17 mouse cellular contexts compared by ENCODE assay signal in the genomic region with DNA sequence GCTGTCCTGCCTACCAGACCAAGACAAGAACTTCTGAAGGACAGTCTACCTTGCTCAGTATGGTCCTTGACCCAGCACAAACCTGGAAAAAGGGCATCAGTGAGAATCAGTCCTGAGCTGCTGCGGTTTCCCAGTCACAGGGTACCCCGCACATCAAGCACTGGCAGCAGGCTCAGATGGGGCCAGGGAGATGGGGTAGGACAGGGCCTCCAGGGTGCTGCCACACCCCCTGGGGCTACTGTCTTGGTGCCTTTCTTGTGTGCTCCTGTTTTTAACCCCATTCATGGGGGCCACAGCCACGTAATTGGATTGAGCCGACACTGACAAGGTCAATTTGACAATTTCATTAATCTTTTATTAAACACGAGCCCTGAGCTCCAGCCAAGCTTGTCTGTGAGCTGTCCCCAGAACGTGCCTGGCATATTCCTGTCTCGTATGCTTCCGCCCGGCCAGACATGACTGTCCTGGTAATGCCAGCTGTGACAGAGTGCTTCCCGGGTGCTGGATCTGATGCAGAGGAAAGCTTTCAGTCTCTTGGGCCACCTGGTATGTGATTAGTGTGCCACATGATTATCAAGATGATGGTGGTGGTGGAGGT.
DNase-seq lines count a peak whose midpoint lies in the region; ATAC-seq lines count a peak whose summit lies in the region.
"Had no signal": no experiment of that assay in that cellular context is flagged by ENCODE, and none has a peak within 500 bp of the region (broad histone marks: within the 10 kb centered on the region; RNA-seq: fewer than 3 reads in every experiment).

No protein-coding gene starts in this region.

- H3K9me3 ChIP-seq in hindbrain, embryonic 13.5 days, result no peaks in the 10 kb centered on the region
- no peaks in the 10 kb centered on the region for H3K9me3 ChIP-seq in midbrain, embryonic 16.5 days (replicated peaks; ENCODE audit: control insufficient read depth, low read length, poor library complexity, severe bottlenecking)
- H3K9me3 ChIP-seq in heart, embryonic 10.5 days, result no peaks in the 10 kb centered on the region
- H3K9me3 ChIP-seq: embryonic facial prominence, embryonic 15.5 days; heart, embryonic 13.5 days; limb, embryonic 10.5 days; liver, embryonic 12.5 days had no signal

- H3K4me2 ChIP-seq in hindbrain, embryonic 13.5 days, result no peak overlapping the region
- H3K4me2 ChIP-seq in midbrain, embryonic 16.5 days (ENCODE audit: low read length), result no peak overlapping the region
- H3K4me2 ChIP-seq: embryonic facial prominence, embryonic 15.5 days; heart, embryonic 13.5 days; liver, embryonic 12.5 days had no signal

- H3K4me1 ChIP-seq in hindbrain, embryonic 13.5 days (replicated peaks), result peaks cover 51% of the 10 kb centered on the region
- H3K4me1 ChIP-seq in midbrain, embryonic 16.5 days (ENCODE audit: control insufficient read depth, insufficient read depth, low read length), result peaks cover 6% of the 10 kb centered on the region
- peaks cover 22% of the 10 kb centered on the region for H3K4me1 ChIP-seq in heart, embryonic 10.5 days
- H3K4me1 ChIP-seq: liver, embryonic 12.5 days had no signal

- H3K27me3 ChIP-seq in hindbrain, embryonic 13.5 days, result peaks cover 5% of the 10 kb centered on the region; the same call in 1 of the 2 replicates
- no peaks in the 10 kb centered on the region for H3K27me3 ChIP-seq in midbrain, embryonic 16.5 days (ENCODE audit: control insufficient read depth, insufficient read depth, low read depth, low read length)
- H3K27me3 ChIP-seq in heart, embryonic 10.5 days (ENCODE audit: insufficient read depth, poor library complexity, severe bottlenecking), result no peaks in the 10 kb centered on the region; the same call in 1 of the 2 replicates
- H3K27me3 ChIP-seq: embryonic facial prominence, embryonic 15.5 days; heart, embryonic 13.5 days; liver, embryonic 12.5 days had no signal

- no peaks in the 10 kb centered on the region for H3K36me3 ChIP-seq in hindbrain, embryonic 13.5 days
- H3K36me3 ChIP-seq in midbrain, embryonic 16.5 days (ENCODE audit: control insufficient read depth, insufficient read depth, low read length), result no peaks in the 10 kb centered on the region
- H3K36me3 ChIP-seq in heart, embryonic 10.5 days, result no peaks in the 10 kb centered on the region
- H3K36me3 ChIP-seq: embryonic facial prominence, embryonic 15.5 days; heart, embryonic 13.5 days; limb, embryonic 10.5 days; liver, embryonic 12.5 days had no signal

- WGBS in hindbrain, embryonic 13.5 days, result 26% methylated on average over 10 of the region's 10 CpGs
- 34% methylated on average over 10 of the region's 10 CpGs for WGBS in midbrain, embryonic 16.5 days
- 76% methylated on average over 10 of the region's 10 CpGs for WGBS in heart, embryonic 10.5 days

- H3K9ac ChIP-seq in hindbrain, embryonic 13.5 days, result no peak overlapping the region
- H3K9ac ChIP-seq in midbrain, embryonic 16.5 days (ENCODE audit: low read depth, low read length), result no peak overlapping the region
- H3K9ac ChIP-seq: embryonic facial prominence, embryonic 15.5 days; heart, embryonic 13.5 days; liver, embryonic 12.5 days had no signal

- H3K4me3 ChIP-seq in hindbrain, embryonic 13.5 days, result no peak overlapping the region
- H3K4me3 ChIP-seq in midbrain, embryonic 16.5 days (ENCODE audit: low read depth, low read length), result no peak overlapping the region
- H3K4me3 ChIP-seq in heart, embryonic 10.5 days, result no peak overlapping the region
- H3K4me3 ChIP-seq: embryonic facial prominence, embryonic 15.5 days; heart, embryonic 13.5 days; limb, embryonic 10.5 days; liver, embryonic 12.5 days had no signal

- peak; percentile 76 for ATAC-seq in hindbrain, embryonic 13.5 days (ENCODE audit: low FRiP score)
- ATAC-seq in midbrain, embryonic 16.5 days, result peak; percentile 67
- ATAC-seq: liver, embryonic 12.5 days had no signal

- DNase-seq in adrenal gland, postnatal 14 days, result peak; percentile 14
- DNase-seq in adrenal gland, adult 2 months, result no peak
- peak; percentile 25 for DNase-seq in MN1 (ENCODE audit: low spot score)
- DNase-seq in urinary bladder, adult 18-20 months (ENCODE audit: low spot score in 2 of 2), result no peak
- DNase-seq in heart, embryonic 10.5 days (ENCODE audit: low spot score), result no peak
- no peak for DNase-seq in embryo, embryonic 11 days
- DNase-seq: cerebellum, adult 11-12 months; heart, postnatal 4 days; kidney, adult 11 months; layer of hippocampus, postnatal 36 days; thymus, postnatal 14 days had no signal

- peak overlapping the region; percentile 31; the same call in 1 of the 2 replicates for H3K27ac ChIP-seq in hindbrain, embryonic 13.5 days
- no peak overlapping the region for H3K27ac ChIP-seq in midbrain, embryonic 16.5 days (ENCODE audit: low read length)
- H3K27ac ChIP-seq in heart, embryonic 10.5 days, result no peak overlapping the region
- H3K27ac ChIP-seq: embryonic facial prominence, embryonic 15.5 days; heart, embryonic 13.5 days; limb, embryonic 10.5 days; liver, embryonic 12.5 days had no signal

Comparison
In these comparisons a context has a peak if more than half of its experiments do, and no peak if none do; other contexts are left out.
1. DNase-seq: peak in adrenal gland, postnatal 14 days (single experiment) and MN1 (single experiment); none in adrenal gland, adult 2 months (single experiment), urinary bladder, adult 18-20 months (0 of 2), heart, embryonic 10.5 days (single experiment) and embryo, embryonic 11 days (single experiment).